Mouse (Mus musculus) liver, embryonic 16.5 days (tissue): ENCODE results near the gene Wrap53. TPM values are rescaled to one million over a fixed set of nuclear protein-coding genes. Genes with fewer than 3 reads are reported as not detected.
"Not testable (repeated sequence)": the region's sequence is repeated elsewhere in the genome, so short reads cannot be mapped to it uniquely, and the experiment has no call there.

Experiments
- ATAC-seq: fragments of 200-750 bp; cut with Nextera tagmentation; 2 replicates; pipeline ENCODE4 v1.8.0; 2017; ENCODE audit warnings: low read depth, mild to moderate bottlenecking, moderate number of reproducible peaks, moderate library complexity
- H3K27ac ChIP-seq: fragments of 300-500 bp; sonication (generic); 2 replicates; pipeline ENCODE4 v1.5.1; 2014; ENCODE audit warnings: mild to moderate bottlenecking, low read length
- H3K27me3 ChIP-seq: fragments of 300-500 bp; sonication (generic); 2 replicates; pipeline ENCODE4 v1.6.1; 2014; ENCODE audit warnings: low read depth, low read length, mixed read lengths; ENCODE audit not compliant: control insufficient read depth, insufficient read depth
- H3K36me3 ChIP-seq: fragments of 300-500 bp; sonication (generic); 2 replicates; pipeline ENCODE4 v1.6.1; 2014; ENCODE audit warnings: mild to moderate bottlenecking; ENCODE audit not compliant: control insufficient read depth, insufficient read depth
- H3K4me1 ChIP-seq: fragments of 300-500 bp; sonication (generic); 2 replicates; pipeline ENCODE4 v1.6.1; 2014; ENCODE audit warnings: low read depth, low read length, mixed read lengths; ENCODE audit not compliant: control insufficient read depth
- H3K4me2 ChIP-seq: fragments of 300-500 bp; sonication (generic); 2 replicates; pipeline ENCODE4 v1.6.1; 2014; ENCODE audit warnings: low read depth, low read length, mixed read lengths
- H3K4me3 ChIP-seq: fragments of 300-500 bp; sonication (generic); 2 replicates; pipeline ENCODE4 v1.5.1; 2014; ENCODE audit warnings: low read depth, mild to moderate bottlenecking, low read length
- H3K9ac ChIP-seq: fragments of 300-500 bp; sonication (generic); 2 replicates; pipeline ENCODE4 v1.6.1; 2014; ENCODE audit warnings: low read depth, low read length
- H3K9me3 ChIP-seq: fragments of 300-500 bp; sonication (generic); replicated peaks from 2 replicates; pipeline ENCODE4 v1.6.1; 2016; ENCODE audit warnings: low read length; ENCODE audit not compliant: control insufficient read depth
- WGBS: fragments of 180-500 bp; shearing (Covaris S2); extraction: QIAGEN DNeasy Blood & Tissue Kit; methylation state at CpG from one replicate; pipeline ENCODE4 v1.1.7; 2014; ENCODE audit not compliant: insufficient replicate concordance; 5-methylcytosine and 5-hydroxymethylcytosine counted together
- polyA plus RNA-seq: library from polyadenylated mRNA; unstranded; fragments of >200 nt; fragmentation: Nextera tagmentation; extraction: Ambion mirVana; gene quantifications from 2 replicates; pipeline ENCODE4 v1.2.1, GENCODE M21; 2015

The Wrap53 gene
- polyA plus RNA-seq, 1 experiment from 2014 or later = 15.5 TPM

- no peak for ATAC-seq
- Histone ChIP-seq H3K27ac (no peak overlapping the region), H3K4me3 (no peak overlapping the region), H3K27me3 (peaks cover 34% of the 10 kb centered on the region), H3K4me1 (no peaks in the 10 kb centered on the region; the same call in 1 of the 2 replicates), H3K9me3 (no peaks in the 10 kb centered on the region), H3K4me2 (no peak overlapping the region), H3K9ac (no peak overlapping the region), H3K36me3 (no peaks in the 10 kb centered on the region)
- WGBS = 42% methylated on average over 14 of the region's 14 CpGs
Observed at GRCm38 (mm10) chr11:69552622-69553340, 27.3 kb downstream of the Wrap53 start.

- H3K27me3 ChIP-seq = peaks cover 38% of the 10 kb centered on the region
- ATAC-seq = no peak
- H3K9ac ChIP-seq = no peak overlapping the region
- no peak overlapping the region for H3K4me3 ChIP-seq
- 57% methylated on average over 4 of the region's 4 CpGs for WGBS
- H3K9me3 ChIP-seq = no peaks in the 10 kb centered on the region
- no peak overlapping the region for H3K4me2 ChIP-seq
- no peaks in the 10 kb centered on the region for H3K36me3 ChIP-seq
- peaks cover 12% of the 10 kb centered on the region for H3K4me1 ChIP-seq
- no peak overlapping the region for H3K27ac ChIP-seq
Observed at GRCm38 (mm10) chr11:69551310-69551709, 28.7 kb downstream of the Wrap53 start.

- H3K27ac ChIP-seq = no peak within 1 kb of the TSS
- H3K9me3 ChIP-seq = no peaks in the 10 kb centered on the region
- H3K4me1 ChIP-seq = peaks cover 12% of the 10 kb centered on the region
- no peak within 1 kb of the TSS for H3K4me2 ChIP-seq
- H3K4me3 ChIP-seq = no peak within 1 kb of the TSS
- no peak within 1 kb of the TSS for H3K9ac ChIP-seq
- peaks cover 40% of the 10 kb centered on the region for H3K27me3 ChIP-seq
- ATAC-seq = no peak
- WGBS = 49% methylated on average over 12 of the region's 12 CpGs
- H3K36me3 ChIP-seq = no peaks in the 10 kb centered on the region
Observed at GRCm38 (mm10) chr11:69549060-69549656, 30.9 kb downstream of the Wrap53 start, which contains the start of gene Dnah2. Dnah2 (minus strand) TSS chr11:69549110.

- no peak overlapping the region for H3K27ac ChIP-seq
- peaks cover 12% of the 10 kb centered on the region for H3K4me1 ChIP-seq
- H3K4me3 ChIP-seq = peak overlapping the region; percentile 58
- ATAC-seq = no peak
- peak overlapping the region; percentile 44 for H3K9ac ChIP-seq
- H3K36me3 ChIP-seq = no peaks in the 10 kb centered on the region
- WGBS = 4% methylated on average over 15 of the region's 15 CpGs
- H3K4me2 ChIP-seq = peak overlapping the region; percentile 85
- no peaks in the 10 kb centered on the region for H3K9me3 ChIP-seq
- peaks cover 40% of the 10 kb centered on the region for H3K27me3 ChIP-seq
Observed at GRCm38 (mm10) chr11:69547071-69547470, 33.0 kb downstream of the Wrap53 start.

- no peak overlapping the region for H3K27ac ChIP-seq
- peak overlapping the region; percentile 85 for H3K4me2 ChIP-seq
- peaks cover 12% of the 10 kb centered on the region for H3K4me1 ChIP-seq
- H3K9ac ChIP-seq = peak overlapping the region; percentile 44
- peak overlapping the region; percentile 58 for H3K4me3 ChIP-seq
- peak; percentile 43; the same call in 1 of the 2 replicates for ATAC-seq
- H3K36me3 ChIP-seq = no peaks in the 10 kb centered on the region
- H3K27me3 ChIP-seq = peaks cover 40% of the 10 kb centered on the region
- under 1% methylated on average over 44 of the region's 44 CpGs for WGBS
- no peaks in the 10 kb centered on the region for H3K9me3 ChIP-seq
Observed at GRCm38 (mm10) chr11:69546423-69547053, 33.5 kb downstream of the Wrap53 start.

GRCm38 (mm10) chr11:69545957-69546356 lies 34.1 kb downstream of the Wrap53 start:
- H3K27me3 ChIP-seq = peaks cover 40% of the 10 kb centered on the region
- no peak for ATAC-seq
- H3K36me3 ChIP-seq = no peaks in the 10 kb centered on the region
- no peak overlapping the region for H3K27ac ChIP-seq
- peak overlapping the region; percentile 58 for H3K4me3 ChIP-seq
- 18% methylated on average over 7 of the region's 7 CpGs for WGBS
- peak overlapping the region; percentile 85 for H3K4me2 ChIP-seq
- no peaks in the 10 kb centered on the region for H3K9me3 ChIP-seq
- H3K9ac ChIP-seq = no peak overlapping the region
- peaks cover 12% of the 10 kb centered on the region for H3K4me1 ChIP-seq

GRCm38 (mm10) chr11:69543598-69543997 lies 36.5 kb downstream of the Wrap53 start:
- no peak overlapping the region for H3K4me3 ChIP-seq
- no peak for ATAC-seq
- H3K36me3 ChIP-seq = no peaks in the 10 kb centered on the region
- WGBS = 72% methylated on average over 3 of the region's 3 CpGs
- peaks cover 12% of the 10 kb centered on the region for H3K4me1 ChIP-seq
- no peaks in the 10 kb centered on the region for H3K9me3 ChIP-seq
- no peak overlapping the region for H3K4me2 ChIP-seq
- no peak overlapping the region for H3K9ac ChIP-seq
- H3K27me3 ChIP-seq = peaks cover 26% of the 10 kb centered on the region
- no peak overlapping the region for H3K27ac ChIP-seq

GRCm38 (mm10) chr11:69541741-69542140 lies 38.3 kb downstream of the Wrap53 start:
- H3K9ac ChIP-seq, H3K4me2 ChIP-seq, ATAC-seq, H3K27ac ChIP-seq, H3K36me3 ChIP-seq, H3K27me3 ChIP-seq, H3K9me3 ChIP-seq, H3K4me1 ChIP-seq, H3K4me3 ChIP-seq: not testable (repeated sequence)
- WGBS = 44% methylated on average over 1 of the region's 3 CpGs

- 65% methylated on average over 2 of the region's 2 CpGs for WGBS
Observed at GRCm38 (mm10) chr11:69540700-69541099, 39.4 kb downstream of the Wrap53 start.

More at GRCm38 (mm10) chr11:69540700-69541099, 39.4 kb downstream of the Wrap53 start:
- Histone ChIP-seq H3K27ac (no peak overlapping the region), H3K4me3 (no peak overlapping the region), H3K27me3 (no peaks in the 10 kb centered on the region), H3K36me3 (no peaks in the 10 kb centered on the region), H3K9ac (no peak overlapping the region), H3K4me2 (no peak overlapping the region), H3K4me1 (no peaks in the 10 kb centered on the region; the same call in 1 of the 2 replicates), H3K9me3 (no peaks in the 10 kb centered on the region)
- no peak for ATAC-seq
